Mouse (Mus musculus): ENCODE measurements at regions not wholly inside any gene's neighbourhood (a gene's known extent, or its start where the extent isn't known, plus 50 kb on each side); places are given as distances from the start of the nearest gene placed in this dataset.
"Not testable (repeated sequence)": the region's sequence is repeated elsewhere in the genome, so short reads cannot be mapped to it uniquely, and the experiment has no call there.

GRCm38 (mm10) chr1:152253486-152253885 is 133.0 kb downstream of the Tsen15 start:
- no peak for DNase-seq (ENCODE audit: low spot score in 2 of 2)
- intact Hi-C loops (cut with DNase I), result no loop called here

- intact Hi-C loops (cut with DNase I), result no loop called here
- DNase-seq (ENCODE audit: low spot score in 2 of 2), result no peak
Observed at GRCm38 (mm10) chr1:152252658-152253267, 133.7 kb downstream of the Tsen15 start.

- intact Hi-C loops (cut with DNase I), result no loop called here
- DNase-seq (ENCODE audit: low spot score in 2 of 2), result peak in 1 of 2 experiments; percentile 21
Observed at GRCm38 (mm10) chr1:152241026-152241425, 145.5 kb downstream of the Tsen15 start.

GRCm38 (mm10) chr1:152239376-152239775 is 147.1 kb downstream of the Tsen15 start:
- no peak for DNase-seq (ENCODE audit: low spot score in 2 of 2)
- intact Hi-C loops (cut with DNase I), result no loop called here

GRCm38 (mm10) chr1:152235212-152235792 is 145.4 kb upstream of the 1700025G04Rik start:
- intact Hi-C loops (cut with DNase I), result no loop called here
- no peak for DNase-seq (ENCODE audit: low spot score in 2 of 2)

- intact Hi-C loops (cut with DNase I), result loop anchor here (5.0 kb wide), 2 partner anchors 133 to 142 kb away; partner anchors contain the start of gene 1700025G04Rik
- no peak for DNase-seq (ENCODE audit: low spot score in 2 of 2)
Observed at GRCm38 (mm10) chr1:152234716-152235115, 144.8 kb upstream of the 1700025G04Rik start.

GRCm38 (mm10) chr1:152231717-152232202 is 141.8 kb upstream of the 1700025G04Rik start:
- intact Hi-C loops (cut with DNase I), result loop anchor here (5.0 kb wide), 2 partner anchors 136 to 139 kb away; partner anchors contain the start of gene 1700025G04Rik
- peak; percentile 21 to 27 for DNase-seq (ENCODE audit: low spot score in 2 of 2)

GRCm38 (mm10) chr1:152229709-152230108 is 139.8 kb upstream of the 1700025G04Rik start:
- intact Hi-C loops (cut with DNase I), result loop anchor here (5.0 kb wide), 2 partner anchors 137 to 138 kb away; partner anchors contain the start of gene 1700025G04Rik
- no peak for DNase-seq (ENCODE audit: low spot score in 2 of 2)

GRCm38 (mm10) chr1:152226049-152226448 is 136.1 kb upstream of the 1700025G04Rik start:
- no peak for DNase-seq (ENCODE audit: low spot score in 2 of 2)
- intact Hi-C loops (cut with DNase I), result no loop called here

- intact Hi-C loops (cut with DNase I), result no loop called here
- DNase-seq (ENCODE audit: low spot score in 2 of 2), result no peak
Observed at GRCm38 (mm10) chr1:152223666-152224065, 133.7 kb upstream of the 1700025G04Rik start.

GRCm38 (mm10) chr1:152220804-152221565 is 131.1 kb upstream of the 1700025G04Rik start:
- peak; percentile 14 to 30 for DNase-seq (ENCODE audit: low spot score in 2 of 2)
- intact Hi-C loops (cut with DNase I), result no loop called here

- DNase-seq (ENCODE audit: low spot score in 2 of 2); intact Hi-C loops (cut with DNase I): not testable (repeated sequence)
Observed at GRCm38 (mm10) chr1:152219752-152220151, 129.8 kb upstream of the 1700025G04Rik start.

GRCm38 (mm10) chr1:152217404-152217803 is 127.5 kb upstream of the 1700025G04Rik start:
- no peak for DNase-seq (ENCODE audit: low spot score in 2 of 2)
- intact Hi-C loops (cut with DNase I), result no loop called here

GRCm38 (mm10) chr1:152214376-152214775 is 124.5 kb upstream of the 1700025G04Rik start:
- intact Hi-C loops (cut with DNase I), result no loop called here

GRCm38 (mm10) chr1:152203187-152203586 is 113.3 kb upstream of the 1700025G04Rik start:
- intact Hi-C loops (cut with DNase I), result no loop called here
- no peak for DNase-seq (ENCODE audit: low spot score in 2 of 2)

More at GRCm38 (mm10) chr1:152214376-152214775, 124.5 kb upstream of the 1700025G04Rik start:
- no peak for DNase-seq (ENCODE audit: low spot score in 2 of 2)

GRCm38 (mm10) chr1:152188700-152189099 is 98.8 kb upstream of the 1700025G04Rik start:
- intact Hi-C loops (cut with DNase I), result no loop called here
- no peak for DNase-seq (ENCODE audit: low spot score in 2 of 2)

- intact Hi-C loops (cut with DNase I), result no loop called here
Observed at GRCm38 (mm10) chr1:152184956-152185355, 95.0 kb upstream of the 1700025G04Rik start.

GRCm38 (mm10) chr1:152176267-152176970 is 86.5 kb upstream of the 1700025G04Rik start:
- intact Hi-C loops (cut with DNase I), result no loop called here
- no peak for DNase-seq (ENCODE audit: low spot score in 2 of 2)

More at GRCm38 (mm10) chr1:152184956-152185355, 95.0 kb upstream of the 1700025G04Rik start:
- DNase-seq (ENCODE audit: low spot score in 2 of 2), result no peak

GRCm38 (mm10) chr1:152175691-152176090 is 85.8 kb upstream of the 1700025G04Rik start:
- intact Hi-C loops (cut with DNase I), result no loop called here

GRCm38 (mm10) chr1:152174464-152174863 is 84.5 kb upstream of the 1700025G04Rik start:
- DNase-seq (ENCODE audit: low spot score in 2 of 2), result no peak
- intact Hi-C loops (cut with DNase I), result no loop called here

More at GRCm38 (mm10) chr1:152175691-152176090, 85.8 kb upstream of the 1700025G04Rik start:
- no peak for DNase-seq (ENCODE audit: low spot score in 2 of 2)

Data from left cerebral cortex, postnatal 36 days (tissue).